Mouse (Mus musculus) gonadal fat pad, adult 2 months (tissue): ENCODE measurements around the gene Efs. TPM values are rescaled to one million over a fixed set of nuclear protein-coding genes. Genes with fewer than 3 reads are reported as not detected.
"Not testable (repeated sequence)": the region's sequence is repeated elsewhere in the genome, so short reads cannot be mapped to it uniquely, and the experiment has no call there.

Source experiments
- DNase-seq: peaks from one replicate; pipeline ENCODE4 v3.0.0-alpha.2; 2012; ENCODE audit warnings: low read depth
- polyA plus RNA-seq: library from polyadenylated mRNA; depleted of rRNA; stranded (reverse); fragments of >200 nt; gene quantifications from 2 replicates; pipeline ENCODE4 v1.2.3, GENCODE M21; 2012

Efs gene
- polyA plus RNA-seq, 1 experiment: 12.1 TPM

DNA sequence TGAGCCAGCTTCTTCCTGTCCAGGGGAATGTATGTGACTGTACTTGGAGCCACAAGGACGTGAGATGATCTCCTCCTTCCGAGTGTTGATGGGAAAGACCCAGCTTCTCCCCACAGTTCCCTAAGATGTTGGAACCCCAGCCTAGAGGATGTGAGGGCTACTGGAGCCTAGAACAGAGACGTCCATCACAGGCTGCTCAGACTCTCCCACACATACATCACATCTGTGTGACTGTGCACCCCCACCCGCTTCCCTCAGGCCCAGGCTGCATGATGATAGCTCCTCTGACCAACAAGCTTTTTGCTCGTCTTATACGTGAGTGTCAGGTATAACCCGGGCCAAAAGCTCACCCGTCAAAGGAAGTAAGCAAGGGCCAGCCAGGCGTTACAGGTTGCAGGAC lies 22.9 kb upstream of the Efs start:
- DNase-seq: no peak

DNA sequence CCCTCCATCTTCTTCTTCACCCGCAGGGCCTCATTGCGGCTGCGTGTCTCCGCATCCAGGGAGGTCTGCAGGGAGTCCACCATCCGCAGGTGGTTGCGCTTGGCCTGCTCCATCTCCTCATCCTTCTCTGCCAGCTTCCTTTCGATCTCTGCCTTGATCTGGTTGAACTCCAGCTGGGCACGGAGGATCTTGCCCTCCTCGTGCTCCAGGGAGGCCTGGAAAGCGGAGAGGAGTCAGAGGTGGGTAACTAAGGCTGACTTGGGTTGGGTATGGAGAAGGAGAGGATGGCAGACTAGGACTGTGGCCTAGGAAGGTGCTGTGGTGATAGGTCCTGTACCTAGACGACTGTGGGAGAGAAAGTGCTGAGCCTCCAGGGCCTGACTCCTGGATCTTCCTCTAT lies 21.1 kb upstream of the Efs start:
- not testable (repeated sequence) for DNase-seq

DNA sequence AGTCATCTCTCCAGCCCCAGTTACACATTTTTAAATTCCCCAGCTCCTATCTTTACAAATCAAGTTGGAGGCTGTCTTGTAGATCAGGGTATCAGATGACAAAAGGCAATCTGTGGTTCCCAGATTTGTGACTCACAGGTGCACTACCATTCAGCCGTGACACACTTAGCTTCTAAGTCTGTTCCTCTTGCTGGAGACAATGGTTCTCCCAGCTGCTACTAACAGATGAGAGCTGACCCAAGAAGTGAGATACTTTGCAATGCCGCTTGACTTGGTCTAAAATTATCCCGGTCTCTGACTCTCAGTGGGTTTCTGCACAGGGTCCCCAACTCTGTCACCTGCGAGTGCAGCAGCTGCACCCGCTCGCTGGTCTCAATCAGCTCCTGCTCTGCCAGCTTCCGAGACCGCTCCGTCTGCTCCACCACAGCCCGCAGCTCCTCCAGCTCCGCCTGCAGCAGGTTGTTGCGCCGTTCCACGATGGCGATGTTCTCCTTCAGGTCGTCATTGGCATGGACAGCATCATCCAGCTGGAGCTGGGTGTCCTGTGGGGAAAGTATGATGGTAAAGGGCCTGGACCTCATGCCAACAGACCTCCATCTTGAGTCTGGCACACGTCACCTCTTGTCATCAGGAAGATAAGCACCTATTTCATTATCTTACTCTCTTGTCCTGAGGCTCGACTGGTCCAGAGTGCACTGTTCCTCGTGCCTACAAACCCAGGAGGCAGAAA lies 20.2 kb upstream of the Efs start:
- DNase-seq: no peak

DNA sequence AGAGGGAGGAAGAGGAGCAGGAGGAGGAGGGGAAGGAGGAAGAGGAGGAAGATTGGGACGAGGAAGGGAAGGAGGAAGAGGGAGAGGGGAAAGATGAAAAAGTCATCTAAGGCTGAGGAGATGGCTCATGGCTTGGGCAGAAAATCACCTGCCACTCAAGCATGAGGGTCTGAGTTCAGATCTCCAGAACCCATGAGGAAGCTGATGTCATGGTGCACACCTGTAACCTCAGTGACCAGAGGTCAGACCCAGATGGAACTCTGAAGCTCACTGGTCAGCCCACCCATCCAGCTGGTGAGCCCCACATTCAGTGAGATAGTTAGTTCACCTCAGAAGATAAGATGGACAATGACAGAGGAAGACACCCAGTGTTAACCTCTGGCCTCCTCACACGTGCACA lies 19.0 kb upstream of the Efs start:
- DNase-seq: no peak

DNA sequence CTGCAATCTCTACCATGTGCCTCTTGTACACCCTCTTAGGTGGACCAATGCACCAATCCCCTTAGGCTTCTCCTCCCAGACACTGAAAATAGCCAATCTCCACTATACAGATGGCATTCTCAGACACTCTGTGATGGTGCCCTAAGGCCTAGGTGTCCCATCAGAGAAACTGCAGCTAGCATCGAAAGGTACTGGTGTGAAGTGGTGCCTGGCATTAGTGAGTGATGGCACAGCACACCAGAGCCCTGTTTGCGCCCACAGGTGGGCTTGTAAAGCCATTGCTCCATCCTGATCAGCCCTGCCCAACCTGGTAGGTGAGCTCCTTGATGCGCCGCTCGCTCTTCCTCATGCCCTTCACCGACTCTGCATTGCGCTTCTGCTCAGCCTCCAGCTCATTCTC lies 18.0 kb upstream of the Efs start:
- DNase-seq: no peak

DNA sequence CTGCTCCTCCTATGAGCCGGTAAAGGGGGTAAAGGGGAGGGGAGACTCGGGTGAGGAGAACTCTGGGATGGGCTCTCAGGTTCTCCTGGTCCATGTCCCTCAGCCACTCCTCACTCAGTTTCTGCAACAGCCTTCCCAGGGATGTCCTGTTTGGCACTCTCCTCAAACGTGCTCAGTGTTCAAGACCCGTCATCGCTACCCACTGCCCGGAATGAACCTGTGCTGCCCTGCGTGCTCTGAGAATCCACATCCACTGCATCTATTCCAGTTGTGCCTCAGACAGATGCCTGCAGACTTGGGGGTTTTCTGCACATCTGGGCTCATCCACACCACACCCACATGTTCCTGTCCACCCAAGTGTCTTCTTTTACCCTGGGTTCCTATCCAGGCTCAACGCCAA lies 16.6 kb upstream of the Efs start:
- no peak for DNase-seq

DNA sequence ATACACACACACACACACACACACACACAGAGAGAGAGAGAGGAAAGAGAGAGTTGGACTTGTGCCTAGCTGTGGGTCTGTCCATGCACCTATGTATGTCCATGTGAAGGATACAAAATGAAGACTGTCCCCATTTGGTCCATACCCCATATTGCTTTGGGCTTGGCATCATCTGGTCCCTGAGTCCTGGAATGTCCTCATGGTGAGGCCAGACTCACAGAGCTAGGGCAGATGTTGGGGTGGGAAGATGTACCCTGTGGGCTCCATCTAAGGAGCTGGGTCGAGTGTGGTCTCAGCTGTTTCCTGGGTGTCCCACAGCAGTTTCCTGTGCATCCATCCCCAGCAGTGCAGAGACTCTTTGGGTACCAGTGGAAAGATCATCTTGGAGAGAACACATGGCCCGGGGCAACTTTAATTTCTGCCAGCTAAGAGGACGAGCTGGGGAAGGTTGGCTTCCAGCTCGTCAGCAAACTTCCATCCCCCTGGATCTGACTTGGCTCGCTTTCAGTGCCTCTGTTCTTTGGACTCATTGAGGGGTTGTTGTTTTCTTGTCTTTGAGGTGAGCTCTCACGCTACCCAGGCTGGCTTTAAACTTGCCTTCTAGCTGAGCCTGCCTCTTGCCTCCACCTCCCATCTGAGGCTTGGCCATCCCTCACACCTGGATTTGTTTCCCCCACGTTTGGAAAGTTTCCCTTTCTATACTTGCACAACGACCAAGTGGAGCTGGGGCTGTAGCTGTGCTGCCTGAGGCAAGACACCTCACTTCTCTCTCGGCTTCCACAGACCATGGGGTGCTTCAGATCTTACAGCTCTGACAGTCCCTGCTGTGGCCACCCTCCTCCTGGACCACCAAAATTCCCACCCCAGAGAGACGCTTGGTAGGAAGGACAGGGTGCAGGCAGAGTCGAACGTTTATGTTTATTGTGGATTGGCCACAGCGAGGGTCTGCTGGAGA lies 15.4 kb upstream of the Efs start:
- DNase-seq: no peak

DNA sequence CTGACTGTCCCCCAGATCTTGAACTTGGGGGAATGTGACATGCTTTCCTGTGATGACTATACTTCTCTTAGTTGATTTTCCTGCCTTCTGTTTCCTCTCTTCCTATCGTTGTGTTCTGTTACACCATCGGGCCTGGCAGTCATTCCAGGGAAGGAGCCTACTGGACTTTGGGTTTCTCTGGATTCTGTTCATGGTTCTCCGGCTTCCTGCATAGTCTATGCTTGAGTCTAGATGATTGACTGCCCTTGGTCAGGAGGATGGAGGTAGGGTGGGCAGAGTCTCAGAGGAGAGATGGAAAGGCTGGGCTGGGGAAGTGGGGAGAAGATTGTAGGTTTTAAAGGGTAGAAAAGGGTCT lies 14.2 kb upstream of the Efs start:
- no peak for DNase-seq

DNA sequence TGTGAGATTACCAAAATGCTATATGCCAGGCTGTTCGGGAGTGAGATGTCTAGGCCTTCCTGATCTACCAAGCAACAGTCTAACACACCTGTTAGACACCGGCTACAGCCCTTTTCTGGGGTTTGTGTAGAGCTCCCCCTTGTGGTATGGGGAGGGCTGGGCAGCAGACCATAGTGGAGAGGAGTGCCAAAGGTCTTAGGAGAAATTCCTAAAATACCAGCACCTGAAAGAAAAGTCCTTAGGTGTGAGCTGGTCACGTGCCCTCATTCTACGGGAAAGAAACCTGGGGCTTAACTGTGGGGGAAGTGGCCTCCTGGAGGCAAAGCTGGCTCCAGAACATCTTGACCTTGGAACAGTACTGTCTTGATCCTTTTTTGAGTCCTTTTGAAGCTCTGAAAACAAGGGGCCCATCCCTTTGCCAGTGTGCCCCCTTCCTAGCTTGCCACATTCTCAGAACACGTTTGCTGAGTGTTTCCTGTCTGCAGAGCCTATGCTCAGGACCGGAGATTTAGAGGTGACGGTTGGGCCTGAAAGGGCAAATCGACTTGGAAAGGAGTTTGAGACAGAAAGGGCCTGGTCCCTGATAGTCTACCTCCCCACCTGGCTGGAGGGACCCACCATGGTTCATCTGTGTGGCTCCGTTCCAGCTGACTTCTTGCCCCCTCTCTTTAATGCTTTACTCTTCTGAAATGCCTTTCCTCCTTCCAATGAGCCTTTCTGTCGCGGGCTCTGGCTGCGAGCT lies 13.7 kb upstream of the Efs start:
- DNase-seq: no peak

DNA sequence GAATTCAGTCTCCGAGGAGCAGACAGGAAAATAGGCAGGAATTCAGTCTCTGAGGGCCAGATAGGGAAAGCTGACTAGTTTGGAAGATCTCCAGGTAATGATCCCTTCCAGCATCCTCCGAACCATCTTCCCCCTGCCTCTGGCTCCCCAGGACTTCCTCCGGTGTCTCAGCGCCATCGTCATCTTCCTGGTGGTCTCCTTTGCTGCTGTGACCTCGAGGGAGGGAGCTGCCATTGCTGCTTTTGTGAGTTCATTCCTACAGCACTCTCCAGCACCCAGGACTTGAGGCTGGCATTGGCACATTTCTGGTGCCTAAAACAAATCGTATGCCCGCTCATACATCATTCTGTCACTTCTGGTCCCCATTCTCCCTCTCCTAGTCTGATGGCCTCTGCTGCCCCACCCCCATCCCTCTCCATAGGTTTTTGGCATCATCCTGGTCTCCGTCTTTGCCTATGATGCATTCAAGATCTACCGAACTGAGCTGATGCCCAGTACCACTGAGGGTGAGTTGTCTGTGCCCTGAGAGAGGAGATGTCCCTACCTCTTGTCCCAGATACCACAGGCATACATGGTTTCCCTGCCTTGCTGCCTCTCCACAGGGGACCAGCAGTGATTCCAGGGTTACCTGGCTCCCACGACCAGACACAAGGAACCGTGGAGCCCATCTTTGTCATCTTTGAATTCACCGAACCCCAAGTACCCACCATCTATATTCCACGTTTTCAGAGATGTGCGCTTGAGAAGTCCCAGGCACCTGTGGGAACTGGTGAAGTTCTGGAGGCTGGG lies 12.7 kb upstream of the Efs start:
- no peak for DNase-seq

DNA sequence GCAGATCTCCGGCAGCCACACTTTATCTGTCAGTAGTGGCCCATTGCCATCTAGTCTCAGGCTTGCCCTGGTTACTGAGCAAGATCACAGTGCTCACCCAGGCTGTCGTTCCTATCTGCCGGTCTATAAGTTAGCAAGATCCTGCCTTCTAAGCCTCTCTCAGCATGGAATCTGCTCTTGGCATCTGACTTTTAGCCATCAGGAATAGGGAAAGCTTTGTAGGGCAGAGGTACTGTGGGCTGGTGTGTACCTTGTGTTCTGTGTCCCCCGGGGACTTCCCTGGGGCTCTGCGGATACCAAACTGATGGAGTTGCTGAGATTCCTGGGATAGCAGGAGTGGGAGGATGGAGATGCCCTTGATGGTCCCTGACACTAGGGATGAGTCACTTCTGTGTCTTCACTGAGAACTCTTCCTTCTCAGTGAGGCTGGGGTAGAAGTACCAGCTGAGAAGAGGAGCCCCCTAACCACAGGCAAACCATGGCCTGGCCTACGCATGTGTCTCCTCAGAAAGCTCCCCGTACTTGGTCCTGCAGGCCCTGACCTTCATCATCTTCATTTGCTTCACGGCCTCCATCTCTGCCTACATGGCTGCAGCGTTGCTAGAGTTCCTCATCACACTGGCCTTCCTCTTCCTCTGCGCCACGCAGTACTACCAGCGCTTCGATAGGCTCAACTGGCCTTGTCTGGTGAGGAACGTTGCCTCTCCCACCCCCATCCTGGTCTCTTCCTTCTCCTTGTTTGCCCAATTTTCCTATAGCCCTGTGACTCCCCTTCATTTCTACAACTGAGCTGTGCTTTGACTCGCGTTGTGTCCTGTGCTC lies 11.6 kb upstream of the Efs start:
- no peak for DNase-seq

DNA sequence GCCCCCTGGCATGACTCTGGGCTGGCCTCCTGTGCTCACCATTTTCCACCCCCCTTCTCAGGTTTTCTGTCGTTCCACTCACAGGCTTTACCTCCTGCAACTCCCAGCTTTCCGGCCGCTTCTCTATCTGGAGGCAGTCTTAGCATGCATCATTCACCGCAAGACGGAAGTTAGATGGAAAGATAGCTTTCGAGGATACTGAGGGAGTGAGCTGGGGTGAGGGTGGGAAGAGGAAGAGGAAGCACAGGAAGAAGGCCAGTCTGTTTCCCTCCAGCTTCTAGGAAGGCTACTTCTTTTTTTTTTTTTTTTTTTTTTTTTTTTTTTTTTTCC lies 10.9 kb upstream of the Efs start:
- no peak for DNase-seq

DNA sequence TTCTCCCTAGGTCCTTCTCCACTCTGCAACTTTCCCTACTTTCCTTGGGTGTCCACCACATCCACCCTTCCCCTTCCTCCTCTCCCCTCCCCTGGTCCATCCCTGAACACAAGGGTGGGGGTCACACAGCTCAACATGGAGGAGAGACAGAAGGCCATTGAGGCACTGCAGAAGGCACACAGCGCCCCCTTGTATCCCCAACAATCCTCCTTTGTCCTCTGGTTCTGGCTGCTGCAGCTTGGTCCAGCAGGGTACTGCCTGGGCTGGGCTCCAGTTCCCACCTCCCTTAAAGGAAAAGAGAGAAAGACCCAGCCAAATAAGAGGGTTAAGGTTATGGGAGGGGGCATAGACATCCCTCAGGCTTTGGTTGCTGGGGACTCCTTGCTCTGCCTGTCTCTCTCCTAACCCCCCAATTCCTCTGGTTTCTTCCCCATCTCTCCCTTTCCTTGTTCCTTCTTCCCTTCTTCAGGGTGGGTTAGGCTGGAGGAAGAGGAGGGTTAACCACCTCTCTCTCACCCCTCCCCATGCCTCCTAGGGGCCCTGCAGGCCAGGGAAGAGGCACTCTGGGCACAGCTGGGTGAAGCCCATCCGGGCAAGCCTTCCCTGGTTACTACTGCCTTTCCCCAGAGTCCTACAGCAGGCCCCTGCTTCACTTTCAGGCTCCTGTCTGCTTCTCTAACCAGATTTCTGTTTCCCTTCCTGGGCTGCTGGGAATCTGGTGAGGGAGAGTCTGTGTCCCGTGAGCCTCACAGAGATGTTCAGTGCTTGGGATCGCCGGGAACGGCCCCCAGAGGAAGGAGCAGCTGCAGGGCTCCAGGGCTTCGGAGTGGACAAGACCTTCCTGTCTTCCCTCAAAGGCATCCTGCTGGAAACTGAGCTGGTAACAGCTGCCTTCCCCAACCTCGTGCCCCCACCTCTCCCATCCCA lies 10.2 kb upstream of the Efs start, which contains the start of gene Cmtm5:
TSS of gene Cmtm5 (plus strand) at position 358 of the 927 bp plus-strand sequence.
- no peak for DNase-seq

DNA sequence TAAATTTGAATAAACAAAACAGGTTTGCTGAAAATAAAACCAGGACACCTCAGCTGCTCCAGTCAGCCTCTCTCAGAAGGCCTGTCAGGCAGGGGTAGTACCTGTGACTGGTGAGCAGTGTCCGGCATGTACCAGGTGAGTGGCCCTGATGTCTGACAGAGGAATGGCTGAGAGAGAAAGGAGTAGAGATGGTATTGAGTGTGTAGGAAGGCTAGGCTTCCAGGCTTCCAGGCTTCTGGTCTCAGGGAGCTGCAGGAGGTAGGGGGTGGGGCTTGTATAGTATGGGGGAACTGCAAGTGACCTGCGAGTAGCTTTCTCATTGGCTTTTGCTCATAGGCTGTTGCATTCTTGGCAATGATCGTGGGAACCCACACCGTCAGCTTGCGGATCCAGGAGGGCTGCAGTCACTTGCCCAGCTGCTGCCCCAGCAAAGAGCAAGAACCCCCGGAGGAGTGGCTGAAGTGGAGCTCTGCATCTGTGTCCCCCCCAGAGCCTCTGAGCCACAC lies 6.8 kb upstream of the Efs start, which contains the start of gene Il25:
TSS of gene Il25 (plus strand) at position 51 of the 506 bp plus-strand sequence.
- no peak for DNase-seq

DNA sequence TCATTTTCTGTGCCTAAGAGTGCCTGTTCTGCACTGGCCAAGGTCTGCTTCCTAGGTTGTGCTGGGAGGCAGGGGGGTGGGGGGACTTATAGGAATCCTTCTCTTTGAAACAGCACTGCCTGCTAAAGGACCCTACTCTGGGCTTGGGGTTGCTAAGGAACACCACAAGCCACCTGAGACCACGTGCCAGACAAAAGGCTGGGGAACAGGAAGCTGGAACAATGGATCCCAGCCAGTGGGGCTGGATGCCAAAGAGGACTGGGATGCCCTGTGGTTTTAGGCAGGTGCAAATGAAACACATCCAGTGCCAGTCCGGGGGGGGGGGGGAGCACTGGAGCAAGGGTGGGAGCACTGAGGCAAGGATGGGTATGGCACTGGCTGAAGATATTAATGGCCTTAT lies 4.5 kb upstream of the Efs start:
- DNase-seq: no peak

DNA sequence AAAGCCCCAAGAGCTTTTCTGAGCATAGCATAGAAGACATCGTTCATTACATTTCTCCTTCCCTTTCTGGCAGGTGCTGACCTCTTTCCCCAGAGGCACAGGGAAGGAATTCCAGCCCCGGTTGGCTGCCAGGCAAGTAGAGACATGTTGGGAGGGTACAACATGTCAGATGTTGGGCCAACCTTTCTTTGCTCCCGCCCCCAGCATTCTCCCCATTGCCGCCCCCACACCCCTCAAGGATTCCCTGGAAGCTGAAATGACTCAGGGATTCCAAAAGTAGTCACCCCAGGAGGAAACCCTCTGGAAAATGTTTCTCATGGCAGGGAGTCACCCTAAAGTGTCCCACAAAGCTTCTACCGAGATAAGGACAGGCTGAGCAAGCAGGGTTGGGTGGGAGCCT lies 3.9 kb upstream of the Efs start:
- DNase-seq: no peak

DNA sequence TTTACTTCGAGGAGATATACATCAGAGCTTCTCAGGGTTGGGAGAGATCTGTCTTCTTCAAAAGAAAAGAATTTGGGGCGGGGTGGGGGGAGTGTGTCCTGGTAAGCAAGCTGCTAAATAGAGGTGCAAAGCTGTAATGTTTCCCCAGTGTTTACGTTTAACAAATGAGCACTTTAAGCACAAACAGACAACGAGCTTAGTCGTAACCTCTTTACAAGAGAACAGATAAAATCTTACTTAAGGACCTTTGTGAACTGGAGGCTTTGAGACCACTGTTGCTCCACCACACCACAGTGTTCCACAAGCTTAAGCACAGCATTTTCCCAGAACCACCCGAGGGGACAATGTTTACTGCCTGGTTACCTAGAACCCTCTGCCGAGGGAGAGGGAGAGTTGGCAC lies 1.4 kb upstream of the Efs start:
- DNase-seq: no peak

DNA sequence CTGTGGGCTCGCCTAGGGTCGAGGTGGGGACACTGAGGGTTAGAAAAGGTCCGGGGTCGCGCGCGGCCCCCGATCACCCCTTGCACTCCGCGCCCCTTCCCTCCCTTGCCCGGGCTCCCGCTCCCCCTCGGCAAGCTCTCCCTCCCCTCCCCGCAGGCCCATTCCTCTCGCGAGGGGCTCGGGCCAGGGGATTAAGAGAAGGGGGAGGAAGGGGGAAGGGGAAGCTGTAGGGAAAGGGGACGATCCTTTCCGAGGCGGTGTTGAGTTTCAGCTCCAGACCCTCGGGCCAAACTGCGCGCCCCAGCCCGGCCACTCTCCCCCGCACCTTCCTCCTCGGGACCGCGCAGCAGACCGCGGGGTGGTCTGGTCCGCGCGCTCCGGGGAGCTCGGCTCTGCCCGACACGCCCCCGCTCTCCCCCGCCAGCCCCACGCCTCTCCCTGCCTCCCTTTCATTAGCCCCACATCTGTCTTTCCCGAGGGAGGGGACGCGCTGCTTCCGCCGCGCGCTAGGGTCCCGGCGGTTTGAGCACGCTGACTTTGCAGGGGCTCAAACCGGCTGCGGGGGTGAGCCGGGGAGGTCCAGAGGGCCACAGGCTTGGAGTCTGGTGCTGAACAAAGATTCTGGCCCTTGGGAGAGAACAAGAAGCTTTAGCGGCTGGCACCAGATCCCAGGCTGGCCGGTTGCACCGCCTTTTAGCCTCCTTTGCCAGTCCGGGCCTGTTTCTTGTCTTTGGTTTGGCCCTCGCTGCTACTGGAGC lies 654 bp upstream of the Efs start:
- DNase-seq: no peak
